Mouse (Mus musculus) E14TG2a.4 (cell line): ENCODE measurements around the gene Tulp4.

ENCODE experiments used
- CTCF ChIP-seq: conservative IDR thresholded peaks from 2 replicates; pipeline ENCODE4 v1.5.1; 2014; ENCODE audit warnings: low read length
- POU5F1 ChIP-seq: IDR thresholded peaks from 2 replicates; pipeline ENCODE4 v1.6.1; 2014; ENCODE audit warnings: low read length, borderline replicate concordance

DNA sequence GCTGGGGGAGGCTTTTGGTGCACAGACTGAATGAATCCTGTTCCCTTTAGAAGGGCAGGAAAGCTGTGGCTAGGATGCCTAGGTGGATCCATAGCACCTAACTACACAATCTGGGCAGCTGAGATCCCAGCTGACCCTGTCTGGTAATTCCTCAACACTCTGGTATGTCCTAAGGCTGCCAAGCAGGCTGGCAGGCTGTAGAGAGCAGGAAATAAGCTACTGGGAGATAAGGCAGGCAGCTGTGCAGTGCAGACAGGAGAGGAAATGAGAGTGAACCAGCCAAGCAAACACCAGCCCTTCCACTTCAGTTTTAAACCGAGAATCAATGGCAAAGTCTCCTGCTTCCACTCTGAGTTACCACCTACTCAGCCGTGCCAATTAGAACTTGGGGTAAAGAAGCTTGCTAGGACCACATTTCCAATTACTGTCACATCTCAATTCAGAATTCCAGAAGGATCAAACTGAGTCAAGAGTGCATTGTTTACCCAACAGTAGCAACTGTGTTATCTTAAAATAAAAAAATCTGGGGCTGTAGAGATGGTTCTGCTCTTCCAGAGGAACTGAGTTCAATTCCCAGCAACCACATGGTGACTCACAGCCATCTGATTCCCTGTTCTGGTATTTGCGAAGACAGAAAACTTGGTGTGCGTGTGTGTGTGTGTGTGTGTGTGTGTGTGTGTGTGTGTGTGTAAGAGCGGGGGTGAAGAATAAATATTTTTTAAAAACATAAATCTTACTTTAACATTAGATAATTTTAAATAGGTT is 66.9 kb downstream of the Tulp4 start:
- TF ChIP-seq CTCF (no peak), POU5F1 (no peak)
